Mouse (Mus musculus) monocyte, adult 2 months (primary cell): ENCODE data around the gene Zfp780b.
"Not testable (repeated sequence)": the region's sequence is repeated elsewhere in the genome, so short reads cannot be mapped to it uniquely, and the experiment has no call there.

Experiments
- DNase-seq, 2 experiments: peaks; one replicate each; pipeline ENCODE4 v3.0.0; 2022; ENCODE audit warnings: low spot score in 2 of 2, low read depth in 1 of 2

Gene Zfp780b

GRCm38 (mm10) chr7:27978683-27979528 is at the start of gene Zfp780b:
TSS of gene Zfp780b (minus strand) at chr7:27979171.
- DNase-seq: peak; percentile 18 to 45

- no peak for DNase-seq
These were observed 35.5 kb upstream of the Zfp780b start for GRCm38 (mm10) chr7:28014445-28014810.

GRCm38 (mm10) chr7:28013549-28014444 is 34.8 kb upstream of the Zfp780b start, which contains the start of gene Zfp850:
TSS of gene Zfp850 (minus strand) at chr7:28014115.
- DNase-seq: peak in 1 of 2 experiments; percentile 21

- DNase-seq: no peak
These were observed 31.3 kb upstream of the Zfp780b start for GRCm38 (mm10) chr7:28010271-28010670.

- no peak for DNase-seq
These were observed 3.2 kb upstream of the Zfp780b start for GRCm38 (mm10) chr7:27982197-27982596.

GRCm38 (mm10) chr7:27949451-27949850 is 29.5 kb downstream of the Zfp780b start:
- DNase-seq: not testable (repeated sequence)

- DNase-seq: not testable (repeated sequence)
These were observed 37.1 kb downstream of the Zfp780b start for GRCm38 (mm10) chr7:27941869-27942268.

GRCm38 (mm10) chr7:27933800-27934158 is 45.2 kb downstream of the Zfp780b start:
- DNase-seq: not testable (repeated sequence)

- peak in 1 of 2 experiments; percentile 12 for DNase-seq
These were observed 45.7 kb downstream of the Zfp780b start for GRCm38 (mm10) chr7:27933050-27933799.

- peak in 1 of 2 experiments; percentile 18 for DNase-seq
These were observed 49.9 kb downstream of the Zfp780b start, which contains the start of gene Zfp974 for GRCm38 (mm10) chr7:27928818-27929695. TSS of gene Zfp974 (minus strand) at chr7:27929460.

GRCm38 (mm10) chr7:27927041-27927440 is 51.9 kb downstream of the Zfp780b start:
- DNase-seq: not testable (repeated sequence)

- not testable (repeated sequence) for DNase-seq
These were observed 68.0 kb downstream of the Zfp780b start for GRCm38 (mm10) chr7:27910952-27911351.
